Mouse (Mus musculus): ENCODE measurements around the gene Nat9.

GRCm38 (mm10) chr11:115184973-115185372, 2.7 kb downstream of the Nat9 start:
- TF ChIP-seq CTCF (IDR thresholded peaks at IDR 0.05; ENCODE audit: low read depth) (no peak), EP300 (IDR thresholded peaks at IDR 0.05; ENCODE audit: low read depth) (no peak)

Data from liver, embryonic 14.5 days (tissue).